Mouse (Mus musculus) kidney, adult 2 months (tissue): ENCODE measurements around the gene Cplx1. TPM values are rescaled to one million over a fixed set of nuclear protein-coding genes. Genes with fewer than 3 reads are reported as not detected.
A peak's percentile ranks its signal among the peaks of the same experiment; 100 is the strongest.

Experiments
- DNase-seq: peaks from one replicate; pipeline ENCODE4 v3.0.0; 2021
- H3K27ac ChIP-seq: fragments of 200-500 bp; 2 replicates; pipeline ENCODE4 v1.5.1; 2012; ENCODE audit warnings: low read depth, low read length, control low read depth, inconsistent platforms; ENCODE audit not compliant: insufficient read depth
- H3K27me3 ChIP-seq: fragments of 200-500 bp; replicated peaks from 2 replicates; pipeline ENCODE4 v1.6.1; 2012; ENCODE audit warnings: mild to moderate bottlenecking, moderate library complexity, low read length, inconsistent platforms; ENCODE audit not compliant: control insufficient read depth, insufficient read depth
- H3K36me3 ChIP-seq: fragments of 200-500 bp; 2 replicates; pipeline ENCODE4 v1.6.1; 2012; ENCODE audit warnings: mild to moderate bottlenecking, moderate library complexity, low read length, inconsistent platforms; ENCODE audit not compliant: control insufficient read depth, insufficient read depth
- H3K4me1 ChIP-seq: fragments of 200-500 bp; 2 replicates; pipeline ENCODE4 v1.6.1; 2011; ENCODE audit warnings: low read length; ENCODE audit not compliant: control insufficient read depth, insufficient read depth
- H3K4me3 ChIP-seq: fragments of 200-500 bp; 2 replicates; pipeline ENCODE4 v1.5.1; 2011; ENCODE audit warnings: mild to moderate bottlenecking, low read depth, low read length, control low read depth; ENCODE audit not compliant: insufficient read depth
- CTCF ChIP-seq: fragments of 200-500 bp; conservative IDR thresholded peaks from 2 replicates; pipeline ENCODE4 v1.5.1; 2011; ENCODE audit warnings: low read depth, mild to moderate bottlenecking, control low read depth, low read length, moderate library complexity, mixed read lengths; ENCODE audit not compliant: insufficient read depth, insufficient read length
- POLR2A ChIP-seq: fragments of 200-500 bp; IDR thresholded peaks from one replicate; pipeline ENCODE4 v1.6.1; 2011; ENCODE audit warnings: low read depth, low read length, control low read depth
- WGBS: fragments of 180-500 bp; shearing (Covaris S2); methylation state at CpG from one replicate; pipeline ENCODE4 v1.1.7; 2018; 5-methylcytosine and 5-hydroxymethylcytosine counted together
- polyA plus RNA-seq: library from polyadenylated mRNA; depleted of rRNA; stranded (reverse); fragments of >200 nt; gene quantifications from 2 replicates; pipeline ENCODE4 v1.2.3, GENCODE M21; 2012; rRNA removed

Gene Cplx1
- polyA plus RNA-seq: 0.26 and 0.59 TPM in 2 replicates

DNA sequence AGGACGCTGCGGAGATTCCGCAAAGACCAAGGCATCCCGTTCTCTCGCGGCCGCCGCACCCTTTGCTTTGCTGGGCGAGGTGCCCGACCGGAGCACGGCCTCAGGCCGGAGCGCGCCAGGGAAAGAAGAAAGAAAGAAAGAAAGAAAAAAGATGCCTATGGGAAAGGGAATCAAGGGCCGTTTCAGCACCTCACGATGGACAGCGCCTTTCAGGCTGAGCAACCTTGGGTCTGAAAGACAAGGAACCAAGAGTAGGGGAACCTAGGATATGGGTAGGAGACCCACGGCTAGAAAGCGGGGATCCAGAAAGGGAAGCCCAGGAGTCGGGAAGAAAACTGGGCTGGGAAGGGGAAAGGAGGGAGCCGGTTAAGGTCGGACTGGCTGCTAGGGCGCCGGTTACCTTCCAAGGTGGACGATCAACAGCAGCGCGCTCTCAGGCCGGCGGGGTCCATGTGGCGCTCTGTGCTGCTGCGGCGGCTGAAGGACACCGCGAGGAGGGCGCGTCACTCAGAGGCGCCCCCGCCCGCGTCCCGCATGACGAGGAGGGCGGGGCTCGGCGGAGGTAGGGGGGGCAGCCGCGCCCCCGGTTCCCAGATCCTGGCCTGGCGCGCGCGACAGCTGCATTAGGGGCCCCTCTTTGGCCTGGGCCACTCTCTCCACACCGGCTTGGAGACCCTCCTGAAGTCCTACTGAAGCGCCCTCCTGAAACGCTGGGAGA is at the start of gene Cplx1:
TSS of gene Cplx1 (minus strand) at position 536 of the 718 bp plus-strand sequence.
- Histone ChIP-seq H3K4me1 (no peaks in the 10 kb centered on the region), H3K27me3 (0 out of 2 replicates have a peak, but pooled peaks cover 2% of the 10 kb centered on the region), H3K36me3 (no peaks in the 10 kb centered on the region), H3K4me3 (no peak within 1 kb of the TSS), H3K27ac (no peak within 1 kb of the TSS)
- peak; percentile 46 for DNase-seq
- 2% methylated on average over 56 of the region's 56 CpGs for WGBS
- TF ChIP-seq POLR2A (no peak), CTCF (no peak)

DNA sequence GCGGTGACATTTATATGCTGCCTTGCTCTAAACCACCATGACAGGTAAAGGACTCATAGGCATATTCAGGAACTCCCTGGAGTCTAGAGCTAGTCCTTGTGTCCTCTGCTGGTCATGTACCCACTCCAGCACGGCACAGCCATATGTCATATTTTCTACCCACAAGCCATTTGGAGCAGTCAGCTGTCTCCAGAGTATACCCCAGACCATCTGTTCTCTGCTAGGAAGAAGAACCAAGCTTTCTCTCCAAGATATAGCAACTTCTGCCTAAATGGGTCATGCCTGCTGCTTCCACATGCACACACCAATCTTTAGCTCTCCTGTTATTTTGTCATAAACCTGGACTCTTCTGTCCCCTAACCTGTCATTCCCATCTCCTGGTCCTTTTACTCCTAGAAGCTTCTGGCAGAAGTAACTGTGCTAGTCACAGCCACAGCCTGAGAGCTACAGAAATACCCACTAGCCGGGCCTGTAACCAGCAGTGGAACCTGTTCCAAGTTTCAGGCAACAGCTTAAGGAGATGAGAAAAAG is 31.6 kb upstream of the Cplx1 start:
- WGBS: 90% methylated on average over 3 of the region's 3 CpGs
- H3K4me1 ChIP-seq: no peaks in the 10 kb centered on the region
- no peak for TF ChIP-seq CTCF
- no peak for TF ChIP-seq POLR2A

DNA sequence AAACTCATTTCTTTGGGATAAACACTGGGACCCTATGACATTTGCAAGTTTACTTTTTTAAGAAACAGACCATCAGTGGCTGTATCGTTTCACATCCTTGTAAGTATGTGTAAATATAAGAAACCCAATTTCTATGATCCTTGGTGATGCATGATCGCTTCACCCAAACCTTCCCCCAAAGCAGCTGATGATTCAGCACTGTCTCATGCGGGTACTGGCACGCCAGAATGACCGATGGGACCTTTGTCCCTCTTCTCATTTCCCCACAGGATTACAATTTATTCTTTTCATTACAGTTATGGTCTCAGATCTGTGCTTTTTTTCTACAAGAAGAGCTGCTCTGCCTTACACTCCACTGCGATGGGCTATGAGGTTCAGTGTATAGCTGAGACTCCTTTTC is 23.2 kb upstream of the Cplx1 start:
- WGBS: 71% methylated on average over 6 of the region's 6 CpGs
- Histone ChIP-seq H3K4me3 (no peak overlapping the region), H3K4me1 (no peaks in the 10 kb centered on the region), H3K36me3 (peaks cover 22% of the 10 kb centered on the region), H3K27me3 (no peaks in the 10 kb centered on the region), H3K27ac (no peak overlapping the region)
- DNase-seq: peak; percentile 16
- TF ChIP-seq POLR2A (no peak), CTCF (no peak)

More for the DNA sequence above, 31.6 kb upstream of the Cplx1 start:
- Histone ChIP-seq H3K27ac (no peak overlapping the region), H3K36me3 (peaks cover 7% of the 10 kb centered on the region), H3K4me3 (no peak overlapping the region), H3K27me3 (no peaks in the 10 kb centered on the region)
- DNase-seq: no peak

DNA sequence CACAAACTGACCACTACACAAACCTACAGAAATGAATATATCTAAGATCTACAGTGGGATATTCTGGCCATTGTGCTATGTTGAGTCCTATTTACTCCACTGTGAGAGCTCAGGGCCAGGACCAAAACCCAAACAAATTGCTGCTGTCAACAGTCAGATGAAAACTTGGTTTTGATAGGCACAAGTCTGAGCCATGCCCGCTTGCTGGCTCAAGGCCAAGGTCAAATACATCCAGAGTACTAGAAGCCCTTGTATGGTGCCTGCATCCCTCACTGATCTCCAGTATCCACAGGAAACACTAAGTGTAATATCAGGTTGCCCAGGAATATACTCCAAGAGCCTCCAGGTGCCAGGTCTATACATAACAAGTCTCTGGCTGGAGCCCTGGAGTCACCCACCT is 21.2 kb upstream of the Cplx1 start:
- no peak overlapping the region for H3K27ac ChIP-seq
- WGBS: 87% methylated on average over 1 of the region's 1 CpGs
- H3K27me3 ChIP-seq: no peaks in the 10 kb centered on the region
- DNase-seq: no peak
- no peaks in the 10 kb centered on the region; the same call in 1 of the 2 replicates for H3K4me1 ChIP-seq
- H3K4me3 ChIP-seq: no peak overlapping the region
- no peak for TF ChIP-seq CTCF
- no peak for TF ChIP-seq POLR2A
- H3K36me3 ChIP-seq: peaks cover 15% of the 10 kb centered on the region

DNA sequence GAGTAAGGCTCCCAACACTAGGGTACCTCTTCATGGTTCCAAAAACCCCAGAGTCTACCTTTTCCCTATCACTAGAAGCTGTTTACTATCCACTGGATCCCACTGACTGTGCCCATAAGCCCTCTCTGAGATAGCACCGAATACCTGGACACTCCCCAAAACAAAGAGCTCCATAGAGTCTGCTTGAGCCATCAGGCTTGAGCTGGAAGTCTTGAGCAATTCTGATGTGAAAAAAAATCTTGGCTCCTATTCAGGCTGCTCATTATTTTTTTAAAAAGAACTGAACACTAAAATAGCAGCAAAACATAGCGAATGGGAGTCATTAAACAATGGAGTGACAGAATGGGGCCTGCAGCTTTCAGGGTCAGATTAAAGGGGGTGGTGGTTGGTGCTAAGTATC is 17.3 kb upstream of the Cplx1 start:
- Histone ChIP-seq H3K27ac (no peak overlapping the region), H3K27me3 (no peaks in the 10 kb centered on the region), H3K4me1 (no peaks in the 10 kb centered on the region; the same call in 1 of the 2 replicates), H3K36me3 (peaks cover 10% of the 10 kb centered on the region), H3K4me3 (no peak overlapping the region)
- WGBS: 70% methylated on average over 2 of the region's 2 CpGs
- TF ChIP-seq CTCF (no peak), POLR2A (no peak)
- DNase-seq: peak; percentile 29

DNA sequence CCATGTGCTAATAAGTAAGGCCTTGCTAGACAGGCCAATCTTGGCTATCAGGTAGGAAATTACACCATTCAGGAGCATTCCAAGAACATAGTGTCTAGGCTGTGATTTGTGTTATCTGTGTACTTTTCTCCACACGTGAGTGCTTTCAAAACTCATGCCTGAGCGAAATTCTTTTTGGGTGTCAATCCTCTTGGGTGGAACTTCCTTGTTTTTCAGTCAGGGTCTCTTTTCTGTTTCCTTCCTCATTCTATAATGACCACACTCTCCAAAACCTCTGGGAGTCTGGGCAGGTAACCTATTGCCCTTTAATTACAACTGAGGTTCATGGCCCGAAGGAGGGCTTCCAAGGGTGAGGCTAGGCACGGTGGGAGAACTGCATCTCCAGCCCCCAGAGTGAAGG is 16.7 kb upstream of the Cplx1 start:
- Histone ChIP-seq H3K36me3 (peaks cover 10% of the 10 kb centered on the region), H3K4me1 (no peaks in the 10 kb centered on the region; the same call in 1 of the 2 replicates), H3K4me3 (no peak overlapping the region), H3K27me3 (no peaks in the 10 kb centered on the region), H3K27ac (no peak overlapping the region)
- TF ChIP-seq CTCF: no peak
- TF ChIP-seq POLR2A: no peak
- WGBS: 74% methylated on average over 4 of the region's 4 CpGs
- DNase-seq: no peak

DNA sequence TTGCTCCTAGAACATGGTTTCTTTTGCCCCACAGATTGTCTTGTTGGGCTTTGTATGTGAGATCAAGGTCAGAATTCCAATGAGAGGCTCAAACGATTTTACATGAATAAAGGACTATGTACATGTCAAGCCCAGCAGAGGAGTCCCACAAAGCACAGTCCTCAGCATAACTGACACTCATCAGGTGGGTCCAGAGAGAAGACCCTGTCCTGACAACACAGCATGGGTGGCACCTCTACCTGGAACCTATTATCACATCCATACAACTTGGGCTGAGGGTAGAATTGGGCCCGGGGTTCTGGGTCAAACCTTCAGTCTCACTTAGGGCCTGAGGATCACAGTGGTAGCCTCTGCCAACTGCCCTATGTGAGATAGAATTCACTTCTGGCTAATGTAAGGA is 15.6 kb upstream of the Cplx1 start:
- no peak overlapping the region for H3K27ac ChIP-seq
- peaks cover 4% of the 10 kb centered on the region for H3K36me3 ChIP-seq
- no peak for DNase-seq
- TF ChIP-seq CTCF (no peak), POLR2A (no peak)
- 87% methylated on average over 2 of the region's 2 CpGs for WGBS
- no peak overlapping the region for H3K4me3 ChIP-seq
- no peaks in the 10 kb centered on the region; the same call in 1 of the 2 replicates for H3K4me1 ChIP-seq
- no peaks in the 10 kb centered on the region for H3K27me3 ChIP-seq
